Mouse (Mus musculus) megakaryocyte, adult 5-6 weeks (primary cell): Measurements from ENCODE around the gene Aoc3. TPM values are rescaled to one million over a fixed set of nuclear protein-coding genes. Genes with fewer than 3 reads are reported as not detected.
"Not testable (repeated sequence)": the region's sequence is repeated elsewhere in the genome, so short reads cannot be mapped to it uniquely, and the experiment has no call there.

ENCODE experiments used
- ATAC-seq: 2 replicates; pipeline ENCODE4 v1.8.0; 2016; ENCODE audit warnings: mild to moderate bottlenecking, inconsistent platforms; ENCODE audit not compliant: poor library complexity, severe bottlenecking
- total RNA-seq, 2 experiments: library from RNA; stranded (forward) in 1 of 2; stranded (reverse) in 1 of 2; fragments of 153-499, 151-499 nt in 1 of 2; fragments of 221-1000, 200-1000 nt in 1 of 2; gene quantifications; 2 replicates each; pipeline versions ENCODE4 v1.2.3 to v1.2.4; 2015 to 2017

Gene Aoc3
- total RNA-seq, 2 experiments from 2014 or later, result not detected

DNA sequence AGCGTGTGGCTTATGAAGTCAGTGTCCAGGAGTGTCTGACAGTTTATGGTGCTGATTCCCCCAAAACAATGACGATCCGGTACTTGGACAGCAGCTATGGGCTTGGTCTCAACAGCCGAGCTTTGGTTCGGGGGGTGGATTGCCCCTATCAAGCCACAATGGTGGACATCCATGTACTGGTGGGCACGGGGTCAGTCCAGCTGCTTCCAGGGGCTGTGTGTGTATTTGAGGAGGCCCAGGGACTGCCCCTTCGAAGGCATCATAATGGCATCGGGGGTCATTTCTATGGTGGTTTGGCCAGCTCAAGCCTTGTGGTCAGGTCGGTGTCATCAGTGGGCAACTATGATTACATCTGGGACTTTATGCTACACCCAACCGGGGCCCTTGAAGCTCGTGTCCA, 4.3 kb upstream of the Aoc3 start:
- ATAC-seq, result no peak

DNA sequence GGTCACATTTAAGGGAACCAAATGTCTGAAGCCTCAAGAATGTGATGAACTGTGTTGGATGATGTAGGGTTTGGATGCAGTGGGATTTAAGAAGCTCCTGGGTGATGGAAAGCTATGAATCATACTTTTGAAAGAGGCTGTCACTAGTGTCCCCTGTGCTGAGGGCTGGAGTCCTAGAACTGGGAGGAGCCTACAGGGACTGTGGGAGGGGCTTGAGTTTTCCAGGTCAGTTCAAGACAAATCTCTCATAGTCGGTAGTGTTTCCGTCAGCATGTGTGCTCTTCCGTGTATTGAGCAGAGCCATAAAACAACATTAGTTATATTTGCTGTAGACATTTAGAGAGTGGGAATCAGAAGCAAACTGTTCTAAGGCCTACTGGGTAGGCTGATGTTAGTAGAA, 3.1 kb upstream of the Aoc3 start:
- ATAC-seq, result no peak

DNA sequence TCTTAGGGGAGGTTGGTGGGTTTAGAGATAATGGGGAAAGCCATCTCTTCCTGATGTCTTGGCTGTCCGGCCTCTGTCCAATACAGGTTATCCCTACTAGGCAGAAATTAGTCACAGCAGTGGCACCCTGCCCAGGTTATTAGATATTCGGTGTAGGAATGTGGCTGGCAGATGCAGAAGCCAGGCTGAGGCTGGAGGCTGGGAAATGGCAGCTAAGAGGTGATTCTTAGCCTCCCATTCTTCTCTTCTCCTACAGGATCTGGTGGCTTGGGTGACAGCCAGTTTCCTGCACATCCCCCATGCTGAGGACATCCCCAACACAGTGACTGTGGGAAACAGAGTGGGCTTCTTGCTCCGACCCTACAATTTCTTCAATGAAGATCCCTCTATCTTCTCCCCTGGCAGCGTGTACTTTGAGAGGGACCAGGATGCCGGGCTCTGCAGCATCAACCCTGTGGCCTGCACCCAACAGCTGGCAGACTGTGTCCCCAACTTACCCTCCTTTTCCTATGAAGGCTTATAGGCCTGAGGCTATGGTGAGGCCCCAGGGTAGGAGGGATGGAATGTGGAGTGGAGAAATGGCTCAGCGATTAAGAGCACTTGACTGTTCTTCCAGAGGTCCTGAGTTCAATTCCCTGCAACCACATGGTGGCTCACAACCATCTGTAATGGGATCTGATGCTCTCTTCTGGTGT, 1.3 kb upstream of the Aoc3 start:
- no peak for ATAC-seq

DNA sequence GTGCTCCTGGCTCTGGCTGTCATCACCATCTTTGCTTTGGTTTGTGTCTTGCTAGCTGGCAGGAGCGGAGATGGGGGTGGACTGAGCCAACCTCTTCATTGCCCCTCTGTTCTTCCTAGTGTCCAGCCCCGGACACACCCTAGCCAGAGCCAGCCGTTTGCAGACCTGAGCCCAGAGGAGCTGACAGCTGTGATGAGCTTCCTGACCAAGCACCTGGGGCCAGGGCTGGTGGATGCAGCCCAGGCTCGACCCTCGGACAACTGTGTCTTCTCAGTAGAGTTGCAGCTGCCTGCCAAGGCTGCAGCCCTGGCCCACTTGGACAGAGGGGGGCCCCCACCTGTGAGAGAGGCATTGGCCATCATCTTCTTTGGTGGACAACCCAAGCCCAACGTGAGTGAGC, 556 bp downstream of the Aoc3 start:
- ATAC-seq, result not testable (repeated sequence)

DNA sequence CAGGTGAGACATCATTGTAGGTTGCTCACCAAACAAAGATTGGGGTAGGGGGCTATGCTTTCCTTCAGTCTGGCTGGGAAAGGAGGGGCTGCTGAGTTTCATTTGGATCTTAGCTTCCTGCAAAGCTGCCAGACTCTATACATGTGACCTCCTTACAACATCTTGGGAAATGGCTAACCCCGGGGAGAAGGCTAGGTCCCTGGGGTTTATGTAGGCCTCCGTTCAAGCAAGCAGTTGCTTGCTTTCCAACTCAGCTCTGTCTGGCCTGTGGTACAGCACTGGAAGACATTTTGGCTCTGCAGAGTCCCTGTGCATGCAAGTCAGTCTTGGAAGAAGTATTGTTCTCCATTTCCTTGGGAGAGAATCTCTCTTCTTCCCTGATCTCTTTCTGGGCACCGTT, 2.1 kb downstream of the Aoc3 start:
- ATAC-seq, result no peak

DNA sequence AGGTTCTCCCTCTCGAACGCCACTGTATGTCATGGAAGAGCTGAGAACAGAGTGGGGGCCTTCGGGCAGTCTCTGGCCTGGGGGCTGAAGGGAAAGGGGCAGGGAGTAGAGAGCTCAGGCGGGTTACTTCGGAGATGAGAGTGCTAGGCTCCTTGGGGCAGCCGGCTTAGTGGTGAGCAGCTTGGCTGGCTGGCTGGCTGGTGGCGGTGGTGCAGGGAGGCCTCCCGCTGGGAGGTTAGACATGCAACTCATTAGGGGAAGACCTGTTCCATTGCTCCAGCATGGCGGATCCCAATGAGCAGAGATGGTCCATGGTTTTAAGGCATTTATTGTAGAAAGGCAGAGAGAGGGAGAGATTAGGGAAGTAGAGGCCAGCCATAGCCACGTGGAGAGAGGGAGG, 3.6 kb downstream of the Aoc3 start:
- no peak for ATAC-seq

DNA sequence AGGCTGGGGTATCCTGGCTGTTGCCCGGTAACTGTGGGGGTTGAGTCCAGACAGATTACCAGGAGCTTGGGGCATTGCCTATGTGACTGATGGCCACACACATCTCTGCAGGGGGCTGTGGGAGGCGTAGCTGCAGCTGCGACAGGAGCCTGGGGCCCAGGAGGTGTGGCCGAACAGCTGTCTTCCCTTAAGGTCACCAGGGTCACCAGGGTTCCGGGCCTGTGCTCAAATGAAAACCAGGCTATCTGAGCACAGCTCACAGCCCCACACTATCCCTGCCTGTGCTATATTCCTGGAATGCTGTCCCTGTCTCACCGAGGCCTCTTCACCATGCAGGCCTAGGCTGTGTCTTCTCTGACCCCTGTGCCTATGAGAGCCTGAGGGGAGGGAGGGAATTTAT, 4.1 kb downstream of the Aoc3 start:
- no peak for ATAC-seq

DNA sequence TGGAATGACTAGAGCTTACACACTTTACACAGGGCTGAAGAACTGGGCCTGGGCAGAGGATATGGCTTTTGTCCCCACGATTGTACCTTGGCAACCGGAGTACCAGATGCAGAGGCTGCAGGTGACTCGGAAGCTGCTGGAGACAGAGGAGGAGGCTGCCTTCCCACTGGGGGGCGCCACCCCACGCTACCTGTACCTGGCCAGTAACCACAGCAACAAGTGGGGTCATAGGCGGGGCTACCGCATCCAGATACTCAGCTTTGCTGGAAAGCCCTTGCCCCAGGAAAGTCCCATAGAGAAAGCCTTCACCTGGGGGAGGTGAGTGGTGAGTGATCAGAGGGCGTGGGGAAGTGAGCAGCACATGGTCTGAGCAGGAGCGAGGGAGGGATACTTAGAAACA, 5.3 kb downstream of the Aoc3 start:
- ATAC-seq, result no peak

DNA sequence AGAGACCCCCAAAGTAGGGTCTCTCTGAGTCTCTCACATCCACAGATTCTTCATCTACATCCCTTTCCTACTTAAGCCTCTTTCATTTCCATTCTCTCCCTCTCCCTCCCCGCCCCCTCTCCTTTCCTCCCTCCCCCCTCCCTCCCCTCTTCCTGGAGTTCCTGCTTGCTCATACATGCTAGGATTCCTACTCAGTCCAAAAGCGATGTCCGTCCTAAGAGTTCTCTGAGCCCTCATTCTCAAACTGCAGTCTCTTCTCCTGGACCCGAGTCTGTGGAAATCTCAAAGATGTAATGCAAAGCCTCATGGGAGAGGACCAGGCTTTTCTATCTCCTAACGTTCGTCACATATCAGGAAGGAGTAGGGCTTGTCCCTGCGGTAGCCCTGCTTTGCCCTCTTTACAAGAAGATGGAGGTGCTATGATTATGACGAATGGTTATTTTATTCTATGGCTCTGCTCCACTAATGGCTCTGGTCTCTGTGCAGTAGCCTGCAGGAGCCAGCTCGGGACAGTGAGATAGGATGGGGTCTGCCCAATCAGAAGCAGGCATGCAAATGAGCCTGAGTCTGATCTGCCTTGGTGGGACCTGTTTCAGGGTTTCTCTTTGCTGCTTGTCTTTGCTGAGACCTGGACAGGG, 7.8 kb downstream of the Aoc3 start:
- ATAC-seq, result no peak

DNA sequence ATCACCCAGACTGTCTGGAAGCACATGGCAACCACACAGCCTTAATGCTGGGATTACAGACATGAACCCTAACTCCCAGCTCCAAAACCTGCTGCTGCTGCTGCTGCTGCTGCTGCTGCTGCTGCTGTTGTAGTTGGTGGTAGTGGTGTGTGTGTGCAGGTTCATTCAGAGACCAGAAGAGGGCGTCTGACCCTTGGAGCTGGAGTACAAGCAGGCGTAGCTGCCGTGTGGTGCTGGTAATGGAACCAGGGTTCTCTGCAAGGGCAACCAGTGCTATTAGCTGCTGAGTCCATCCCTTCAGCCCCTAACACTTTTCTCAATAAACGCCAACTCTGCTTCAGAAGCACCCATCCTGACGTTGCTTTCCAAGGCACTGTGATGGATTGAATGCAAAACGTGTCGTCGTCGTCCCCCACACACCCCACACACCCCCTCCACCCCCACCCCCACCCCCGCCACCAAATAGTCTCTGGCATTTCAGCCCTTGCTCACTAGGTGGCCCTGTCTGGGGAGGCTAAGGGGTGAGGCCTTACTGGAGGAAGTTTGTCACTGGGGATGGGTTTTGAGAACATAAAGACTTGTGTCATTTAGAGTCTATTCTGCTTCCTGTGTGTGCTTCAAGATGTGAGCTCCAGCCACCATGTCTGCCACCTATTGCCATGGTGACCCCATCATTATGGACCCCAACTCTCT, 16.8 kb downstream of the Aoc3 start:
- ATAC-seq, result no peak

DNA sequence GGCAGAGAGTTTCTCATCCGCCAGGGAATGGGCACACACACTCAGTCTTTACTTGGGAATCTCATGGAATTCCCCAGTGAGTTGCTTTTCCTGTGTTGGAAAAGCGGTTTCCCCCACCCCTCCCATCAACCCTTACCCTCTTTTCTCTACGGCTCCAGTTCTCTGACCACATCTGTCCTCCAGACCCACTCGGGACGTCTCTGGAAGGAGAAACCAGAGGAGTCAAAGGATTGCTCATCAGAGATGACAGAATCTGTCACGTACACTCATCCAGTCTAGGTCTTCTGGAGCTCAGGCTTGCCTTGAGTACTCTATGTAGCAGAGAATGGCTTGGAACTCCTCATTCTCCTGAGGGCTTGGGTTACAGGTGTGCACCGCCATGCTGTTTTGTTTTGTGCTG, 18.4 kb downstream of the Aoc3 start:
- ATAC-seq, result no peak

DNA sequence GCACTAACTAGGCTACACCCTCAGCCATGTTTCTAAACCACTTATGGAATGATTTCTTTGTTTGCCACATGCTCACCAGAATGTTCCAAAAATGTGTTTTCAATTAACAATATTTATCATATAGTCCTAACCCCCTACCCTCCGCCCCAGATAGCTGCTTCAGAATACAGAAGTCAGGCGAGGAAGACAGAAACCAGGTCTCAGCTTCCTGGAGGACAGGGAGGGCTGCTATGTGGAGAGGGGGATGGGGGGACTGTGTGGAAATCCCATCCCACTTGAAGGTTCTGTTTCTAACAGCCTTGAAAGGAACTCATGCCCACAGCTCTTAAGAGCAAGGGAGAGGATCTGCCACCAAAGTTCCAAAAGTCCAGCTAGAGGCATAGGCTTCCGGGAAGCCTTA, 18.8 kb downstream of the Aoc3 start:
- ATAC-seq, result no peak

DNA sequence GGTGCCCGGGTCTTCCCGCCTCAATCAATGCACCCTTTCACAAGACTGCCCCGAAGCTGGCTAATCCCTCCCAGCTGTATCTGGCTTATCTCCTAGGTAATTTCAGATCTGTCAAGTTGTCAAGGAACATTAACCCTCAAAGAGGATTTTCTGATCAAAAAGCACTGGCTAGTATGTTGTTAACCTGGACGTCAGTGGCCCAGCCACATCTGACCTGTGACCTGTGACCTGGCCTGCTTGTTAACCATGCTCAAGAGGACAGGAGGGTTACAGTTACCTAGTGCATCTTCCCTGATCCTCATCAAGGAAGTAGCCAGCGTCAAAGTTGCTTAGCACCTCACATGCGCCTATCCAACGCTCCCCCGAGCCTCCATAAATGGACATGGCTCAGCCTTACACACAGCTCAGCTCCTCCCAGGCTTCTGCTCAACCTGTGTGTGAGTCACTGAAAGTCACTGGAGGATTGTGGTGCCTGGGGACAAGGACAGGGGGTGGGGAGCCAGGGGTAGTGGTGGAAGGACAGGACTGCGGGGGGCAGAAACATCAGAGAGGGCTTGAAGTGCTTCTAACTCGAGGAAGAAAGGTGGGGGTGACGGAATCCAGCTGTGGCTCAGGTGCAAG, 20.8 kb downstream of the Aoc3 start:
- ATAC-seq, result no peak

DNA sequence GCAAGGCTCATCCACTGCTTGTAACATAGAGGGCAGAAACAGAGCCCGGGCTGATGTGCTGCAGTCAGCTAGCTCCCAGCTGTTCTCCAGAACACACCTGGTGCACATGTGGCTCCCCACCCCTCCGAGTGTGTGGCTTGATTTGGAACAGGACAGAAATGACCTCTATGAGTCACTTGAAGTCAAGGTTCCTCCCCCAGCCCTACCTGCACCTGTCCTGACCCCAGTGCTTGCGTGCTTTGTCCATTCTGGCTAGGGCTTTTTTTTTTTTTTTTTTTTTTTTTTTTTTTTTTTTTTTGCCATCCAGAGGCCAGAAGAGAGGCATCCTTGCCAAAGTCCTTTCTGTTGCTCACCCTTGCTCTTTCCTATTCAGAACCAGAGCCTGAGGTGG, 21.3 kb downstream of the Aoc3 start:
- no peak for ATAC-seq

DNA sequence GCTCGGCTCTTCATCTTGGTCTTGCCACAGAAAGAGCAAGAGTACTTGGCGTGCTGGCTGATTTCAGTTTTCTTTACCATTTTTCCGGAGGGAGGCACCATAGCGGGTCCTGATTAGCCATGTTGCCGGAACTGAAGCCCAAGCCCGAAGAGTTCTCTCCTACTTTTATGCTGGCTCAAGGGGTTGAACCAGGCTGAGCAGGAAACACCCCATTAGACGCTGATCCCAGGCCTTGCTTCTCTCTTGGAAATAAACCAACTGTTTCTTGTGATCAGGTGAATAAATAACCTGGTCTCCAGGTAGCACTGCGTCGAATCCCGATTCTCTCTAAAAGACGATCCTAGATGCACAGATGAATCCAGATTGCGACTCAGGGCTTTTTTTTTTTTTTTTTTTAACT, 23.0 kb downstream of the Aoc3 start:
- ATAC-seq, result no peak

DNA sequence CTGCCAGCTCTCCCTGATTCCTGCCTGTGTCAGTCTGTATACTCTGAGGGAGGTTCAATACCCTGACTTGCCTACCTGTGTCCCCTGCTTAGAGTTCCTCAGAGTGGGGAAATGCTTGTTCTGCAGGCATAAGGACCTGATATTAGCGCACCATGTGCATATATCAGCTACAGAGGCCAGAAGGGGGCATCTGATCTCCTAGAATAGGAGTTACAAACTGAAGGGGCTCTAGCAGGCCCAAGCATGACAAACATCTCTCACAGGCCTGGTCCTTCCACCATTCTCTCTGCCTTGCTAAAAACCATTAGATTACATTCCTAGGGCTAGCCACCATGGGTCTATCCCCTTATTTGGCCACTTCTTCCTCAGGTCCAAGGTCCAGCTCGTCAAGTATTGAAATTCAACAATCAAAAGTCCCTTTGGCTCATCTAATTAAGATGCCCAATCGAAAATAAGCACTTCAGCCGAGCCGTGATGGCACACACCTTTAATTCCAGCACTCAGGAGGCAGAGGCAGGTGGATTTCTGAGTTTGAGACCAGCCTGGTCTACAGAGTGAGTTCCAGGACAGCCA, 24.1 kb downstream of the Aoc3 start:
- ATAC-seq, result no peak

DNA sequence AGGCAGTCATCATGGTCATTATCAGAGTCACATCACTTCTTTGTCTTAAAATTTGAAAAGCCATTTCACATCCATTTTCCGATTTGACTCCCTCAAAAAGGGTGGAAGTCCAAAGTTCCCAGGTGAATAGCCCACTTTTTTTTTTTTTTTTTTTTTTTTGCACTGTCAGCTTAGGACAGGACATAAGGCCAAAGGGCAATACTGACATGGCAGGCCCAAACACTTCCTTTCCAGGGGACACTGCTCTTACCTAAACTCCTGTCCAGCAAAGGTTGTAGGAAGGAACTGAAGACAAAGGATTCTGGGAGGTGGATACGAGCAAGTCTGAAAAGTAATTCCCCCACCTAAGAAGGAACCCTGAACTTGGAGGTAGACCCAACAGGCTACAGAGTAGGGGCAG, 25.5 kb downstream of the Aoc3 start:
- no peak for ATAC-seq

DNA sequence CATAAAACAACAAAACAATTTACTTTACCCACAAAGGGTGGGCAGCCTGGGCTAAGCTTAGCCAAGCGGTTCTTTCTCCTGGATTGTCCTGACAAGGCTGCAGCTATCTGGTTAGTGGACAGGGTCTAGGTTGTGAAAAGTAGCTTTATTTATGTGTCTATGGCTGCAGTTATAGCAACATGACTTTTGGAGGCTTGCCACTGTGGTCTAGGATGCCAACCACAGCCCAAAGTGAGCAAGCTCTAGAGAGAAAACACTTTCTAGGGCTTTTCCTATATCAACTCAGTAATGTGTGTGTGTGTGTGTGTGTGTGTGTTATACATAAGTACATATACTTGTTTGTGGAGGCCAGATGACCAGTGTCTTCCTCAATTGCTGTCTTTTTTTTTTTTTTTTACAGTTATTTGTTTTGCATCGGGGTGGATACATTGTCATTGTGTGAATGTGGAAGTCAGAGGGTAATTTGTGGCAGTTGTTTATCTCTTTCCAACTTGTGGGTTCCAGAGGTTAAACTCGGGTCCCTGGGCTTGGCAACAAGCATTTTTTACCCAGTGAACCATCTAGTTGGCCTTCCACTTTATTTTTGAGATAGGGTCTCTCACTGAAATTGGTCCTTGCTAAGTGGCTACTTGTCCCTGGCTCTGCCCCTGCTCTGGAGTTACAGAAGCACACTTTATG, 27.2 kb downstream of the Aoc3 start:
- ATAC-seq, result no peak

DNA sequence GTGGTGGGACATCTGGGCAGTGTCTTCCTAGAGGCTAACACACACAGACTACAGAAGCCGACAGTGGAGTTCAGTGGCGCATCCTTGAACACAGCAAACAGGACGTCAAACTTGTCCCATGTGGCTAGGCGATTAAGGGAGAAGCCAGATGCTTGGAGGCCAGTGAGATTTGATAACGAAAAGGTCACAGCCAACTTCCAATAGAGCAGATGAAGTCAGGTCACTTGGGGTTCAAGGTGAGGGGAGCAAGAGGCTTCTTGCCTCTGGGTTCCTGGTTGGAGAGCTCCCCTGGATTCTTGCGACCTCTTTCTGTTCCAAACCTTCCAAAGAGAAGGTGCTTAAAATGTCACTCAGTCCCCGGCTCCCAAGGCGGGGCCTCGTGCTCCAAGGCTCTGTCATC, 29.4 kb downstream of the Aoc3 start:
- ATAC-seq, result no peak

DNA sequence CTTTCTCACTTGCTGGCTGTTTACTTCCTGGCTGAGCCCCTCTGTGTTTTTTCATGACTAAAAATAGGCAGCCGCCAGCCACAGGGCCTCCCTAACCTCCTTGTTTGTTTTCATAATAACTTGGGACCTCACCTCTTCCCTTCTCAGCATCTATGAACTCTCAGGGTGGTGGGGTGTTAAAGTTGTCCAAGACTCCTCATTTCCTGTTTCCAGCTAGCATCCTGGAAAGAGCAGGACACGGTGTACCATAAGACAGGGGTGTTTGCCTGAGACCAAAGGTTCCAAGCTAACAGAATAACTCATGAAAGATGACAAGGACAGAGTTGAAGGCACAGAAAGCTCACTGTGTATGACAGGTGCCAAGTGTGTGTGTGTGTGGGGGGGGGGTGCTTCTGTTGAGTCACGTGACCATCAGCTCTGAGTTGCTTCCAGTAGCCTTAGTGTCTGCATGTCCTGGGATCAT, 30.3 kb downstream of the Aoc3 start:
- ATAC-seq, result no peak

DNA sequence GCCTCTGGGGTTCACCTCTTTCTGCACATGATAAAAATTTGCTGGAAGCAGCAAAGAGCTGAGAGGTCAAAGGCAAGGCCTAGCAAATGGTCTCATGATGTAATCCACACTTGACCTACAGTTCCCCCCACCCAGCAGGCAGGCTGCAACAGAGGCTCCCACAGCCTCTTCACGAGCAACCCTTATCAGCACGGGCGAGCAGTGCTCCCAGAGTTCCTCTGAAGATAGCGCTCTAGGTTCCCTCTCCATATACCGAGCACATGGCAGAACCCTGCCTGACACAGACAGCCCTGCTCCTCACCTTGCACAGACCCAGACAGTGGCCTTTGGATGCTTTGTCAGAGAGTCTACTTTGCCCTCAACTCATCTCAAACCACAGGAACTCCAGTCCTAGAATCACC, 34.1 kb downstream of the Aoc3 start:
- ATAC-seq, result no peak
